Comparison of ENCODE assay signal across 8 mouse cellular contexts in genomic region chr9:57653283-57653682, GRCm38 (mm10). TPM values are rescaled to one million over a fixed set of nuclear protein-coding genes. Genes with fewer than 3 reads are reported as not detected.
DNase-seq lines count a peak whose midpoint lies in the region; ATAC-seq and TF ChIP-seq lines count a peak whose summit lies in the region.

Gene Csk, minus strand, starts transcription at chr9:57653631.

- no peak within 1 kb of the TSS for H3K4me3 ChIP-seq in left cerebral cortex, adult 2 months
- H3K4me3 ChIP-seq in forebrain, postnatal 0 days (ENCODE audit: low read depth, low read length): no peak within 1 kb of the TSS
- H3K4me3 ChIP-seq in intestine, embryonic 15.5 days (replicated peaks): no peak within 1 kb of the TSS

- H3K9me3 ChIP-seq in forebrain, postnatal 0 days (ENCODE audit: low read length): no peaks in the 10 kb centered on the region
- H3K9me3 ChIP-seq in intestine, embryonic 15.5 days: no peaks in the 10 kb centered on the region

- H3K27ac ChIP-seq in left cerebral cortex, adult 2 months: no peak within 1 kb of the TSS
- H3K27ac ChIP-seq in forebrain, postnatal 0 days (ENCODE audit: low read depth, low read length): no peak within 1 kb of the TSS
- no peak within 1 kb of the TSS for H3K27ac ChIP-seq in intestine, embryonic 15.5 days

- H3K4me1 ChIP-seq in forebrain, postnatal 0 days (ENCODE audit: insufficient read depth): no peaks in the 10 kb centered on the region; the same call in 1 of the 2 replicates
- H3K4me1 ChIP-seq in intestine, embryonic 15.5 days (replicated peaks): peaks cover 25% of the 10 kb centered on the region

- no peaks in the 10 kb centered on the region for H3K36me3 ChIP-seq in forebrain, postnatal 0 days (ENCODE audit: insufficient read depth)
- no peaks in the 10 kb centered on the region for H3K36me3 ChIP-seq in intestine, embryonic 15.5 days

- no peak for ATAC-seq in forebrain, postnatal 0 days
- ATAC-seq in intestine, embryonic 15.5 days: no peak
- no peak for ATAC-seq in megakaryocyte-erythroid progenitor cell, adult 5-6 weeks (replicated peaks; ENCODE audit: low FRiP score, low TSS enrichment, poor library complexity, severe bottlenecking)

- 43% methylated on average over 5 of the region's 5 CpGs for WGBS in forebrain, postnatal 0 days
- 51% methylated on average over 5 of the region's 5 CpGs for WGBS in intestine, embryonic 15.5 days

- TF ChIP-seq CTCF in left cerebral cortex, adult 2 months (IDR thresholded peaks at IDR 0.05): no peak
- no peak for TF ChIP-seq CTCF in forebrain, postnatal 0 days (IDR thresholded peaks at IDR 0.05; ENCODE audit: low read depth)

- intact Hi-C loops in left cerebral cortex, adult 2 months (cut with DNase I): no loop called here

- no peak within 1 kb of the TSS for H3K9ac ChIP-seq in forebrain, postnatal 0 days
- no peak within 1 kb of the TSS for H3K9ac ChIP-seq in intestine, embryonic 15.5 days

- DNase-seq in left cerebral cortex, adult 2 months (ENCODE audit: extremely low spot score in 1 of 2, low spot score in 2 of 2): no peak
- no peak for DNase-seq in left cerebral cortex, adult 11 months (ENCODE audit: low spot score)
- no peak for DNase-seq in adrenal gland, adult 8-10 months
- no peak for DNase-seq in forebrain, postnatal 0 days
- DNase-seq in retina, postnatal 1 day: no peak
- no peak for DNase-seq in embryo, embryonic 10 days (ENCODE audit: low spot score)

- no peak within 1 kb of the TSS for H3K4me2 ChIP-seq in forebrain, postnatal 0 days (ENCODE audit: low read depth)
- H3K4me2 ChIP-seq in intestine, embryonic 15.5 days (replicated peaks): no peak within 1 kb of the TSS

- H3K27me3 ChIP-seq in forebrain, postnatal 0 days (ENCODE audit: insufficient read depth, low read length): no peaks in the 10 kb centered on the region
- H3K27me3 ChIP-seq in intestine, embryonic 15.5 days (replicated peaks): no peaks in the 10 kb centered on the region

RNA-seq across cellular contexts. Expression of gene Csk, which starts in this region (rescaled TPM):
- 10 to 100 TPM; 32.9 to 39.6 TPM for total RNA-seq in left cerebral cortex, adult 2 months (2021)
- 100 to 1,000 TPM in 1 of 4 experiments, 10 to 100 TPM in 3; 78.2 to 121 (median 82.4) TPM for total RNA-seq in adrenal gland, adult 8-10 months (2022)
- total RNA-seq in forebrain, postnatal 0 days (2014; rRNA removed): 105 and 135 TPM in 2 replicates
- polyA plus RNA-seq in forebrain, postnatal 0 days (2015; fragmentation: Nextera tagmentation; extraction: Ambion mirVana): 37.0 and 46.3 TPM in 2 replicates
- polyA plus RNA-seq in intestine, embryonic 15.5 days (2015; fragmentation: Nextera tagmentation; extraction: Ambion mirVana): 29.0 and 31.4 TPM in 2 replicates
- 151 and 213 TPM in 2 replicates for total RNA-seq in megakaryocyte-erythroid progenitor cell, adult 5-6 weeks (2014; fragmentation: Nextera tagmentation)
- 158 and 213 TPM in 2 replicates for total RNA-seq in megakaryocyte-erythroid progenitor cell, adult 5-6 weeks (2017)
